Mouse (Mus musculus) left cerebral cortex, adult 9 months (tissue): Measurements from ENCODE around the gene Carmil2.

ENCODE experiments used
- DNase-seq, 2 experiments: peaks; one replicate each; pipeline ENCODE4 v3.0.0; 2022; ENCODE audit warnings: low spot score in 2 of 2

Carmil2 gene

DNA sequence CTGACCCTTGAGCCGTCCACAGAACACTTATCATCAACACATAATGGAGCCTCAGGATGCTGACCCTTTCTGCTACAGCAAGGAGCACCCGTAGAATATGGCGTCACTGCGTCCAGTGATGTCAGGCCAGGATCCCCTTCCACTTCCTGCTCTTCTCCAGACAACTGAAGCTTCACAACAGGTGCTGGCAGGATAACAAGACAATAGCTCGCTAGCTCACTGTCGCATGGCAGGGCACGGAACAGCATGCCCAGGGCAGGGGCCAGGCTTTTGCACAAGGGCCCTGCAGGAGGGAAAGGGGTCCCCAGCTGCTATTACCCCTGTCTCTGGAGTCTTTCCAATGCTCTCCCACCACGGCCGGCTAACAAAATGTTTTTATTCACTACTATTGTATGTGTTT, 36.8 kb downstream of the Carmil2 start:
- DNase-seq = no peak

DNA sequence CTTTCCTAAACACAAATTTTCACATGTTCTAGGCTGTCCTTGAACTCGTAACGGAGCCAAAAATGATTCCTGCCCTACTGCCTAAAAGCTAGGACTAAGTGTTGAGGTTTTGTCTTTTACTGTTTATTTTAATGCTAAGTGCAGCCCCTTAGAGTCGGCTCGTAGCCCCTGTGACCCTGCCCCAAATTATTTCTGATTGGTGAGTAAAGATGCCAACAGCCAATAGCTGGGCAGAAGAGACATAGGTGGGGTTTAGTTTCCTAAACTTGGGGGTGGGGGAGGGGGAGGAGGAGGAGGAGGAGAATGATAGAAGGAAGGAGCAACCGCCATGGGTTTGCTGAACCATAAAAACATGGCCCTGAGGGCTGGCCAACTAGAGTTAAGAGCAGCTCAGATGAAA, 39.7 kb downstream of the Carmil2 start:
- DNase-seq = no peak

DNA sequence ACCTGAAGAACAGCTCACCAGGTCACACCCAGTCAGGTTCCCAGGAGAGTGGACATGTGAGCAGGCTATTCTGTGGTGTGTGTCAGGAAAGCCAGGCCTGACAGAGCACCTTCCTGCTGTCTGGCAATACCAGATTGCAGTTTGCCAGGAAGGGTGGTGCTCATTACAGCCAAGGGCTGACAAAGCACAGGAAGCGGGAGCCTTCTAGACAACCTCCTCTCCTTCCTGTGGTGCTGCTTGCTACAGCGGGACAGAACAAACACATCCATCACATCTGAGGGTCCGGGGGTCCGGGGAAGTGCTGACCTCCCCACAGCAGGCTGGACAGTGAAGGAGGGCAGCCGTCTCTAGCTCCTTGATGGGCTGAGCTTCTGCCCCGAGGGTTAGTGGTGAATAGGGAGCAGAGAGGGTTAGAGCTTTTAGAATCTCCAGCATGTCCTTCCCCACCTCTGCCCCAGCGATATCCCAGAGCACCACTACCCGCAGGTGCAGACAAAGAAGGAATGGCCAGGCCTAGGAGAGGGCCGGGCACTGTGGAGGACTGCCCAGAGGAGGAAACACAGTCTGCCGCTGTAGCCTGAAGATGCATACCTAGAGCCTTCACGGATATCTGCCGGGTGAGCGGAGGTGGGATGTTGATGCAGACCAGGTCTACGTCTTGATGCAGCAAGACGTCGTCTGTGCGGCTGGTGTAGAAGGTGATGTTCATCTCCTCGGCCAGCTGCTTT, 41.5 kb downstream of the Carmil2 start:
- DNase-seq = no peak

DNA sequence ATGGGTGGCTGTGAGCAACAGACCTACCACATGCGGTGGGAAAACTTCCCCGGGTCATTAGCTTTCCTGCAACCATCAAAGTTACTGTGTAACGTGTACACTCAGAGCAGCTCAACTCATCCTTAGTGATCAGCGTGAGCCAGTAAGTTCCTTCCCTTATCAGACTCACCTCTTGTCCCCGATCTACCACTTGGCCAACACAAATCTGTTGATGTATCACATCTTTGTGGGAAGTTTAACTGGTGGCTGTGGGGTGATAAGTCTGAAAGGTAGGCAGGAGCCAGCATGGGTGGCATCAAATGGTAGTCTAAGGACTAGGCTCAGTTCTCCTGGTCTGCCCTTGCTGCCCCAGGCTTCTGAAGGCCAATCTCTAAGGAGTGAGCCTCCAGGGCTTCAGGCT, 46.1 kb downstream of the Carmil2 start:
- DNase-seq = no peak

DNA sequence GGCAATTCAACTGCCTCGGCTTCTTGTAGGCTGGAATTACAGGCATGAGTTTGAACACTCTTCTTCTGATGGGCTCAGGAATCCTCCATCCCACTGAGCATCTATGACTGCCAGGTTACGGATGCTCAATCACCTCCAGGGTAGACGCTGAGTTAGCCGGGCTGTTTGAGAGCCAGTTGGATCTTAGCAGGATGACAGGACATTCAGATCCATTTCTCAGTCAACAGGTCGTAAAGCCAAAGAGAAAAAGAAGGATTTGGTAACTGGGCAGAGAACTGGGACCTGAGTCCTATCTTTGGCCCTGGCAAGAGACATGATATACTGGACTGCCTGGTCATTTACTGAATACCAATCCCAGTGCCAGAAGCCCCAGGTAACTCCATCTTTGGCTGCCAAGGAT, 53.1 kb downstream of the Carmil2 start:
- DNase-seq = no peak

DNA sequence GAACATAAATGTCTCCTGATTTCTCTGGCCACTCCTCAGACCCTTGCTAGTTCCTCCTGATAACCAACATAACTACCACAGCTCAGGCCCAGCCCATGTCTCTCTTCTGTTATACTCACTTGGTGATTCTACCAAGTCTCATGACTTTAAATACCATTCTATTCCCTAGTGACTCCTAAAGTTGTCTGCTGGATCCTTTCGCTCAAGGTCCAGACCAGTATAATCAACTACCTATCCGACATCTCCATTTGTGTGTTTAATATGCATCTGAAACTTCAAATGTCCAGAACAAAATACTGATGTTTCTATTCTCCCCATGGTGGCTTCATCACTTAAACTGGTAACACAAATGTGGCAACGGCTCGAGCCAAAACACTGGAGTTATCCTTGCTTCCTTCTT, 57.2 kb downstream of the Carmil2 start:
- no peak for DNase-seq
